Mouse (Mus musculus): Measurements from ENCODE around the gene Txnrd2.

Gene Txnrd2

DNA sequence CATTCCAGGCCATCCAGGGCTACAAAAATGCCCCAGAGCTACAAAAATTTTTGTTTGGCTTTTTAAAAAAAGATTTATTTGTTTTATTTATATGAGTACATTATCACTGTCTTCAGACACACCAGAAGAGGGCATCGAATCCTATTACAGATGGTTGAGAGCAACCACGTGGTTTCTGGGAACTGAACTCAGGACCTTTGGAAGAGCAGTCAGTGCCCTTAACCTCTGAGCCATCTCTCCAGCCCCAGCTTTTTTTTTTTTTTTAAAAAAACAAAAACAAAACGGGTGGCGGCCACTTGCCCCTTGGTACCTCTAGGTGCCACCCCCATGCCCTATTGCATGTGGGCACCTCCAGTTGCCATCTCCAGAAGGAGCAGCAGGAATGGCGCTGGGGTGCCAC lies 8.7 kb upstream of the Txnrd2 start:
- no peak for DNase-seq (ENCODE audit: low spot score)

DNA sequence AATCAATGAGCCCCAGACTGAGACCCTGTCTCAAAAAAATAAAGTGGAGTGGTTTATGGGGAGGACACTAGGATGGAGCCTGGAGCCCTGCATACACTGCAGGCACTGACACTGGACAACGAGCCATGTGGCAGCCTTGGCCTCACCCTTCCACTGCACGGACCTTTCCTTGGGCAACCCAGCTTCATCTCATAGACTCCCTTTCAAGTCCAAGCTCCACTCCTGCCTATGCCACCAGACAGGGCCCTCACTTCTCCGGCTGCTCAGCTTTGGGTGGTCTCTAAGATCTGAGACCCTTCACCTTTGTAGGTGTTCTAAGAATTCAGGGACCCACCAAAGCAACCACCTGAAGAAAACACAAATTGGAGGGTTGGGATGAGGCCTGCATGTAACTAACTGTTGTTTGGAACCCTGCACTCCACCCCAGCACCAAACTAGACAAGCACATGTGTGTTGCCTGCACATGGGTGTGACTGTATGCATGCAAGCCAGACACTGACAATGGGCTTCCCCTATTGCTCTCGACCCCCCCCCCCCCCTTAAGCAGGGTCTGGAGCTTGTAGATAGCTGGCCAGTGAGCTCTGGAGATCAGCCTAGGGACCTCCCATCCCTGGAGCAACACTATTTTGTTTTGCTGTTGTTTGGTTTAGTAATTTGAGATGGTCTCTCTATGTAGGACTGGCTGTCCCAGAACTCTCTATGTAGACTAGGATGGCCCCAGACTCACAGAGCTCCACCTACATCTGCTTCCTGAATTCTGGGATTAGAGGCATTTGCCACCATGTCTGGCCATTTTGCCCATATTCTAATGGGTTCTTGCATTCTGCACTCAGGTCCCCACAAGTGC lies 7.2 kb upstream of the Txnrd2 start:
- no peak for DNase-seq (ENCODE audit: low spot score)

DNA sequence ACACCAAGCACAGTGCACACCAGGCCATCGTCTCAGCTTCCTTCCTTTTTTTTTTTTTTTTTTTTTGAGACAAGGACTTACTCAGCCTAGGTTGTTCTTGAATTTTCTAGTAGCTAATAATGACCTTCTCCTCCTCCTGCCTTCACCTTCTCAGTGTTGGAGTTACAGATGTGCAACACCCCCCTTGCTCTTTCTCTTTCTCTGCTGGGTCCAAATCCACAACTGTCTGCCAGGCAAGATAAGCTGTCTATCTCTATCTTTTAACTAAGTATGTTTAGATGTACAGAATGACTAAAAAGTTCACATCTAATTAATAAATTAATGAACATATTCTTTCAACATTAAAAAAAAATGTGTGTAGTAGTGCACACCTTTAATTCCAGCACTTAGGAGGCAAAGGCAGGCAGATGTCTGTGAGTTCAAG lies 6.6 kb upstream of the Txnrd2 start:
- DNase-seq (ENCODE audit: low spot score) = no peak

DNA sequence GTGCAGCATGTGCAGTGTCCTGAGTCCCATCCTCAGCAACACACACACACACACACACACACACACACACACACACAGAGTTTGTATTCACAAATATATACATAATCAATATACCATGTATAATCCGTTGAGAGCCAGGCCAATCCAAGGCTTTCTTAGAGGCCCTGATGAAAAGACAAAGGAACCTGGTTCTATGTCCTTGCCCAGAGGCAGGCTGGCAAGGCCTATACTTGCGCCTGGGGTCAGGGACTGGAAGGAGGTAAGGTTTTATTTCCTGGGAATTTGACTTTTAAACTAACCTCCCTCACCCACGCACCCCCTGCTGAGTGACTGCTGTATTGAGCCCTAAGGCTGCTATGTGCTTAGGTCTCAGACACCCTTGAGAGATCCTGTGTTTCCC lies 5.6 kb upstream of the Txnrd2 start:
- no peak for DNase-seq (ENCODE audit: low spot score)

- DNase-seq (ENCODE audit: low spot score) = no peak
Measured at GRCm38 (mm10) chr16:18423203-18423914, 2.8 kb upstream of the Txnrd2 start.

DNA sequence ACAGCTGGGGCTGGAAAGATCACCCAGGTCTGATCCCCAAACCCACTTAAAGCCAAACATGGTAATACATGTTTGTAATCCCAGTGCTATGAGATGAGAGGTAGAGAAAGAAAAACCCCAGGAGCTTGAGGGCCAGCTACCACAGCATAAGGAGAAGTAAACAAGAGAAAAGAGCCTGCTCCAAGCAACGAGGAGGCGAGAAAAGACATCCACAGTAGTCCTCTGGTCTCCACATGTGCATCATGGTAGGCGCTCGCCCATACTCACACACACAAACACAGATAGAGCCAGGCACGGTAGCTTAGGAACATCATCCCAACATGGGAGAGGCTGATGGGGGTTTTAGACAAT lies 2.3 kb upstream of the Txnrd2 start:
- DNase-seq (ENCODE audit: low spot score) = no peak

- peak; percentile 26 for DNase-seq (ENCODE audit: low spot score)
Measured at GRCm38 (mm10) chr16:18424364-18425045, 1.7 kb upstream of the Txnrd2 start.

DNA sequence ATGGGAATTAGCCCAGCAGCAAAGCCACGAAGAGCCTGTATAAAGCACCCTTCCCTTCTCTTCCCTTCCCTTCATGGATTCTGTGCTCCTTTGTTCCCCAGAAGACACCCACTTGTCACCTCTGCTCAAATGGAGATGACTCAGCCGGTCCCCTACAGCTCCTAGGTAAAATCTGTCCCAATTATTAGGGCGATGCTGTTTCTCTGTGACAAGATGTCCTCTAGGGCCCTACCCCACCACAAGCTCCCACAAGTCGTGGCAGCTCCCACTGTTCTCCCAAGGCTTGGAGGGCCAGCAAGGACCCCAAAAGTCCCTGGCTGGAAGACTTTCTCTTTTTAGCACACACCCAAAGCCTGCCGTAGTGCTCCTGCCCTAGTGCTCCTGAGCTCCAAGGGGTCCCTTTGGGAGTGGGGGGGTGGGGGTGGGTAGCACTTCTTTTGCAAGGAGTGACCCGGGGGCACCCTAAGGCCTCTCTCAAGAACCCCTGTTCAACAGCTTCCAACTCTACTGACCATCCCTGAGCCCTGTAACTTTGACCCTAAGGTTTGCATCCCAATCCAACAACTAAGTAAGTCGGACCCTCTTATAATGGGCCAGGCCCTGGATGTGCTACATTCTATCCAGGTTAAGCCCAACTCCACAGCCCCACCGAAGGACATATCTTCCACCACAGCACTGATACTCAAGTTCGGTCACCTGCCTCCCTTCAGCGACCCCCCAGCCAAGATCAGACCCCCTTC lies 539 bp upstream of the Txnrd2 start:
- DNase-seq (ENCODE audit: low spot score) = peak; percentile 42

- no peak for DNase-seq (ENCODE audit: low spot score)
Measured at GRCm38 (mm10) chr16:18426802-18427280, 657 bp downstream of the Txnrd2 start, which contains the start of gene Comt. Gene Comt (minus strand): TSS chr16:18426852.

DNA sequence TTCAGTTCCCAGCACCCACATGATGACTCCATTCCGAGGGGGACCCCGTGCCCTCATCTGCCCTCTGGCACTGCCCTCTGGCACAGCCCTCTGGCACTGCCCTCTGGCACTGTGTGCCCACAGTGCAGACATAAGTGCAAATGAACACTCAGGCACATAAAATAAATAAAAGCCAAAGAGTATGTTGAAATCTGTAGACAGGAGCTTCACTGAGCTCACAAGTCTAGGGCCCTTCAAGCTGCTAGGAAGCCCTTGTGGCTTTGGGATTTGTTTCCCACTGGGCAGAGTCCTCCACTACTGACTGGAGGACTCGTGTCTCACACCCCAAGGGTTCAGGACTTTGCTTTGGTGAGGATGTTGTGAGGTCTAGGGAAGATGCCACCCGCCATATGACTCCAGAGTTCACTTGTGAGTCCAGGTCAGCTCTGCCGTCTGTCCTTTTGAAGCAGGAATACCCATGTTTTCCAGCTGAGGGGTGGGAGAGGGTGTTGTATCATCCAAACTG lies 1.9 kb downstream of the Txnrd2 start:
- DNase-seq (ENCODE audit: low spot score) = no peak

- no peak for DNase-seq (ENCODE audit: low spot score)
Measured at GRCm38 (mm10) chr16:18428516-18429042, 2.4 kb downstream of the Txnrd2 start.

GRCm38 (mm10) chr16:18429641-18430040 lies 3.5 kb downstream of the Txnrd2 start:
- no peak for DNase-seq (ENCODE audit: low spot score)

- DNase-seq (ENCODE audit: low spot score) = no peak
Measured at GRCm38 (mm10) chr16:18430641-18431212, 4.5 kb downstream of the Txnrd2 start.

- no peak for DNase-seq (ENCODE audit: low spot score)
Measured at GRCm38 (mm10) chr16:18433341-18433920, 7.2 kb downstream of the Txnrd2 start.

DNA sequence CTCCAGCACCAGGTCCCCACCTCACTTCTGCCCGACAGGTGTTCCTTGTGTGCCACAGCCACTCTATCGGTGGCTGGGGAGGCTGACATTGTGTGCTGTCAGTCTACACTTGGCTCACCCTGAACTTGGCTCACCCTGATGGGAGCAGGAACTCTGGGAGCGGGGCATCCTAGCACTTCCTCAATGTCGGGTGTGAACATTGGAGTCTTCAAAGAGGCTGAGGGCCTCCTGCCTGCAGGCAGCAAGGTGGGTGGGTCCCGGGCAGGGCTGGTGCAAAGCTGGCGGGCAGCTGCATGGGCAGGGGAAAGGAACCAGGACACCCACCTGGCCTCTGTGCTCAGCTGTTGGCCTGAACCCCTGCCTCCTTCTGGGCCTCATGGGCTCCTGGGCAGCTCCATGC lies 9.9 kb downstream of the Txnrd2 start:
- no peak for DNase-seq (ENCODE audit: low spot score)

DNA sequence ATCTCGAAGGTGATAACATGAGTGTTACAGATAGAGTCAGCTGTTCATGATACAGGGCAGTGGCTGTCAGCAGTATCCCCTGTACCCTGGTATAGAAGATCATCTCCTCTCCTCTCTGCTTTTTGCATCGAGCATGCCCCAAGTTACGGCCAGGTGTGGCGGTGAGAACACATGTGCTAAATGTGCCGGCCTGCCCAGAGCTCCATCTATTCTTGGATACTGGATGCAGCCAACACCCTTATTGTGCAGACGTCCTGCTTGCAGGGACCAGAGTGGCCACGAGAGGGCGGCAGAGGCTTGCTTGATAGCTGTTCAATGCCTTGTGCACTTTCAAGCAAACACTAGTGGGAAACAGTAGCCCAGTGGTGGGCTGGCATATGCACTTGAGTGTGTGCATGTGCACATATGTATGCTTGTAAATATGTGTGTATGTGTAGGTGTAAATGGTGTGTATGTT lies 17.2 kb downstream of the Txnrd2 start:
- peak; percentile 95 for DNase-seq (ENCODE audit: low spot score)

- DNase-seq (ENCODE audit: low spot score) = no peak
Measured at GRCm38 (mm10) chr16:18447243-18447642, 21.1 kb downstream of the Txnrd2 start.

DNA sequence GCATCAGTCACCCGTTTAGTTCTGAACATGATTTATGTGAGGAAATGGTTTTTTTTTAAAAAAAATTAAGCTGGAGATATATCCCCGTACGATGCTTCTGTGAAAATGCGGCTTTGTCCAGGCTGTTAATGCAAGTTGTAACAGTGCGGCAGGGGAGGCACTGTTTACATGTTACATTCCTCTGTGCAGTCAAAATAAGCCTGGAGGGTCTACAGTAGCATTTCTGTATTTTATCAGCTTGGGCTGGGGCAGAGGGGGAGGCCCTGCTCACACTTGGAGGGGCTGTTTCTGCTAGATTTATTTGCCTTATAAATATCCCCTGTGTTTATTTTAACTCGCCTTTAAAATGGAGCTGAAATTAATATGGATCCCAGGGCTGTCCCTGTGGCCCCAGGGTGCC lies 21.9 kb downstream of the Txnrd2 start:
- DNase-seq (ENCODE audit: low spot score) = no peak

- DNase-seq (ENCODE audit: low spot score) = no peak
Measured at GRCm38 (mm10) chr16:18449005-18449404, 22.8 kb downstream of the Txnrd2 start.

DNA sequence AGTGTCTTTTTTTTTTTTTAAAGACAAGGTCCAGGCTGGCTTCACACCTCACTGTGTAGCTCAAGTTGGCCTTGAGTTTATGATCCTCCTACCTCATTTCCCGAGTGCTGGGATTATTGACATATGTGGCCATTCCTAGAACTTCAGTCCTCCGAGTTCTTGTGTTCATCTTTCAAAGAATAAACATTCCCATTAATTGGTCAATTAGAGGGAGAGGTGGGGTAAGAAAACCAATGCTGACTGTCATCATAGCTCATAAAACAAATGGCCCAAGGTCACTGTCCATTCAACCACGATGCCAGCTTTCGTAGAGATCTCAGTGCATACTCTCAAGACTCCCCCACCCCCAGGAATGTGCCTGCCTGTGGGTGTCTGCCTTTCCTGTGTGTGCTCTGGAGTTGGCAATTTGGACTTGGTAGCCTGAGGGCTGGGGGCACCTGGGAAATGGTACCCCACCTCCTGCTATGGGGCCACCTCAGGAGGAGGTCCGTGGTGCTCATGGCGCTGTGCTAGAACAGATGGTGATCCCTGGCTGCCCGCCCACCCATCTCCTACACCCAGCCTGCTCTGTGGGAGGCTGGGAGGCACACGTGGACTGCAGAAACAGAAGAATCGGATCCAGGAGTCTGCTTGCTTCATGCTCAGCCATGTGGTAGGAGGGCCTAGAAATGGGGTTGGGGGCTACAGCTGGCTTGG lies 25.4 kb downstream of the Txnrd2 start:
- no peak for DNase-seq (ENCODE audit: low spot score)
